Mouse (Mus musculus): ENCODE results near the gene Casp1.

- TF ChIP-seq CTCF (IDR thresholded peaks at IDR 0.05; ENCODE audit: low read depth), result no peak
- TF ChIP-seq EP300 (IDR thresholded peaks at IDR 0.05; ENCODE audit: low read depth), result no peak
These were observed 44.8 kb downstream of the Casp1 start for GRCm38 (mm10) chr9:5343092-5343491.
